Mouse (Mus musculus) spleen, adult 12 weeks (tissue): ENCODE results near the gene Zfp748.

ENCODE experiments used
- DNase-seq: peaks from one replicate; pipeline ENCODE4 v3.0.0; 2022; ENCODE audit warnings: low spot score

Gene Zfp748

DNA sequence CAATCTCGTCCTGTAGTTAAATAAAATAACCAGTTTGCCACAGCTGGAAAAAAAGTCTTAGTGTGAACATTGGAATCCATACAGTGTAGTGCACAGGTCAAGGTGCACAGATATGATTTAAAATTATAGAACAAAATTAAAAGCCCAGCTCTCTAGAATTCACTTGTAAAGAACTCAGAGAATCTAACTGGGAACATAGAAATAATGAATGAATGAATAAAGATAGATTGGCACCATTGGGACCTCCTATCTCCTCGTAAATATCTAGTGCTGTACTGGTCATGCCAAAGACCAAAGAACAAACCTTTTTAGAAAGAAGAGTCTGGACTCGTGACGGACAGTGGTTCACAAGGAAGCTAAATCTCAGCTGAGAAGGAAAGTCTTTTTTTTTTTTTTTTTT lies at the start of gene Zfp748:
TSS of gene Zfp748 (minus strand) at position 101 of the 400 bp plus-strand sequence.
- DNase-seq: no peak

DNA sequence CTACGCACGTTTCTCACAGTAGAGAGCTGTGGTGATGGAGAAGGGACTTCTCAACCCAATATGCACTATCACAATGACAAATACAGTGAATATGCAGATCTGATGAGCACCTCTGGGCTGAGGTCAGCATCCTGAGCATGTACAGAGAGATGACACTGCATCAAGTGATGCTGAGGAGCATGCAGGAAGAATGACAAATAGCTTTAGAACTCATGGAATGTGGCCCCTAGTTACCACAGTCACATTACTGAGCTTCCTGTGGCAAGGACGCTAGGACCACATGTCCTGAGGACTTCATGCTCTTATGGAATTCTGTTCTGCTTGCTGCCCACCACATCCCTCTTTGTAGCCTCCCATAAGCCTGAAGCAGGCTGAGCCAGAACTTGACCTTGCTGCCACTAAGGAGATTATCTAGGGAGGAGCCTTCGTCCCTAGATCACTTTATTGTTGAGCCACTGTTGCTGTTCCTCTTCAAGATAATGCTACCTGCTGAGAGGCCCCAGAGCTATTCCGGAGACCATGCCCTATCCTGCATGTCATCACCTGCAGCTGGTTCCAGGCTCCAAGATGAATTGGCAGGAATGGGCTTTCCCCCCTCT lies 19.1 kb upstream of the Zfp748 start:
- DNase-seq: no peak

- DNase-seq: peak; percentile 73
Measured at GRCm38 (mm10) chr13:67552505-67553346, 904 bp downstream of the Zfp748 start.

DNA sequence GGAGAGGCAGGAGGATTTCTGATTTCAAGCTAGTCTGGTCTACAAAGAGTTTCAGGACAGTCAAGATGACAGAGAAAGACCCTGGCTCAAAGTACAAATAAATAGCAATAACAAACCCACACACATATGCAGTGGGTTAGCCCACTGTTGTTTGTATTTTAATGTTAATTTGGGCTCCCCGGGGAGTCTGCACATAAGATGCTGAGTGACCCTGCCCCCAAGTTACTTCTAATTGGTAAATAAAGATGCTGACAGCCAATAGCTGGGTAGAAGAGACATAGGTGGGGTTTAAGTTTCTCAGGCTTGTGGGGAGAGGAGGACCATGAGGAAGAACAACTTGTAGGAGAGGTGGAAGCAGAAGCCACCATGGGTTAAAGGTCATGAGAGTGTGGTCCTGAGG lies 7.7 kb downstream of the Zfp748 start:
- DNase-seq: no peak

DNA sequence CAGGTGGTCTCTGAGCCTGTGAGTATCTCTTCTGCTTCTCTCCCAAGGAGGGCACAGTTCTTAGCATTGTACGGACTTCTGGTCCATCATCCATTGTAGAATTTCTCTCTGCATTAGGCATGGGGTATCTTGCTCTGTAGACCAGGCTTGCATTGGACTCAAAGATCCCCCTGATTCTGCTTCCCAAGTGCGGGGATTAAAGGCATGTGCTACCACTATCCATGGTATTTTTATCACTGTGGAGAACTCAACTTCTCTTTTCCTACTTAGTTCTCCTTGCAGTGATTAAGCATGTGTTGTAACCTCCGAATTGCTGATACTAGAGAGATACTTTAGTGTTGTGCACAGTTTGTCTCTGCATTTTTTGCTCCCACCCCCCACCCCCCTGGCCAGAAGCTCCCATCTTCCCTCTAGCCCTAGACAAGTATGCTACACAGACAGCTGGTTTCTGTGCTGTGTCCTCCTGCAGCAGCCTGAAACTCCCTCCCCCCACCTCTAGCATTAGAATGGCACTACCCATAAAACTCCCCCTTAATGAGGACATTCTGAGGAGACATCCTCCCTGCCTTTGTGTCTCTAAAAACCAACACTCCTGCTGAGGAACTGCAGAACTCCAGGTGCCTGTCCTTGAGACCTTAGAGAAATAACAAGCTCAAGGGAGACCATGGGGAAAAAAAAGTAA lies 26.4 kb downstream of the Zfp748 start:
- no peak for DNase-seq

DNA sequence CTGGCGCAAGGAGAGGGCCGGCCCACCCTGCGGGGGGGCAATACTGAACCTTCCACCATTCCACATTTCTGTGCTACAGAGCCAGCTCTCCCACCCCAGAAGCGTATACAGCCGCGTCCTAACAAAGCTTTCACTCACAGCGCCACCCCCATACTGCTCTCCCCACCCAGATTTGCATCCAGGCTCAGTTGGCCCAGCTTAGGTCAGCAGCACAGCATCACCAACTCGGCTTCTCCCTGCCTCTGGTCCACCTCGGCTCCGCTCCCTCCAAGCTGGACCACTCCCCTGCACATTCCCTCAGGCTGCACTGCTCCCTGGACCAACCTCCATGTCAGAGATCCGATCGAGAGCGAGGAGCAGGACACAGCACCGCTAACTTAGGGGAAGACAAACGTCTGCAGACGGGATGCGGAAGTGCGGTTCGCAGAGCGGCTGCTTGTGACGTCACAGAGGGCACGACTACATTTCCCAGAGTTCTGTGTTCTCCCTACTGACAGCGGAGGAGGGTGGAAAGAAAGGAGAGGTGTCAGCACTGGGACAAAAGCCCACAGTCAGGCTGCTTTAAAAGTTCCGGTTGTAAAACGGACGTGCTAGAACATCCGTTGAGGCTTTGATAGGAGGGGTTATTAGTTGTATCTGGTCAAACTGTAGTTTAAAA lies 27.7 kb downstream of the Zfp748 start, which contains the start of the genes Gm26965 and Zfp87:
TSS of gene Gm26965 (minus strand) at position 399 of the 658 bp plus-strand sequence.
TSS of gene Zfp87 (minus strand) at position 425 of the 658 bp plus-strand sequence.
- peak; percentile 85 for DNase-seq

- no peak for DNase-seq
Measured at GRCm38 (mm10) chr13:67500908-67501307, 52.7 kb downstream of the Zfp748 start.

DNA sequence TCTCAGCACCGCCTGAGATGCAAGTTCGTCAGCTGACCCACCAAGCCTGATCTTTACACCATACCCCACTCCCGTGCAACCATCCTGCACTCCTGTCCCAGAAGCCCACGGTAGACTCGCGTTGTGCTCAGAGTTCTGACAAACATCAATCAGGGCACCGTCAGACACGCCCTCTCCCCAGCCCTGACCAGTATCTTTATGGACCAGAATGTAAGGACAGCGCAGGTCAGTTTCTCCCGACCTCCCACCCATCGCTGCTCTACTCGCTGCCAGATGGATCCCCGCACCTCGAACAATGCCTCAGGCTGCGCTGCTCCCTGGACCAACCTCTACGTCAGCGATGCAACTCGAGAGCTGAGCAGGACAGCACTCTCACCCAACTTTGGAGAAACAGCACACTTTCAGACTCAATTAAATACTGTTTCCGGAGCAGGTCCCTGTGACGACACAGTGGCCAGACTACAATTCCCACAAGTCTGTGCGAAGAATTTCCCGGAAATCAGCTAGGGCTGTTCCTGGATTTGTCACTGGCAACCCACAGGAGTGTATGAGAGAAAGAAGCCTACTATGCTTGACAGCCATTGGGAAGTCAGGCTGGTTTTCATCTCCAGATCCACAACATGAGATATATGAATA lies 53.4 kb downstream of the Zfp748 start, which contains the start of gene Zfp58:
TSS of gene Zfp58 (minus strand) at position 472 of the 636 bp plus-strand sequence.
- peak; percentile 59 for DNase-seq

- no peak for DNase-seq
Measured at GRCm38 (mm10) chr13:67495631-67496030, 58.0 kb downstream of the Zfp748 start.
